Mouse (Mus musculus) large intestine, adult 2 months (tissue): ENCODE measurements around the gene Hfe2. TPM values are rescaled to one million over a fixed set of nuclear protein-coding genes. Genes with fewer than 3 reads are reported as not detected.
"Not testable (repeated sequence)": the region's sequence is repeated elsewhere in the genome, so short reads cannot be mapped to it uniquely, and the experiment has no call there.

ENCODE experiments used
- DNase-seq: peaks from one replicate; pipeline ENCODE4 v3.0.0-alpha.2; 2012; ENCODE audit warnings: low read depth, low spot score
- WGBS: fragments of 180-500 bp; shearing (Covaris S2); methylation state at CpG from one replicate; pipeline ENCODE4 v1.1.7; 2018; 5-methylcytosine and 5-hydroxymethylcytosine counted together
- polyA plus RNA-seq: library from polyadenylated mRNA; depleted of rRNA; stranded (reverse); fragments of >200 nt; gene quantifications from 2 replicates; pipeline ENCODE4 v1.2.3, GENCODE M21; 2012

Hfe2 gene
- polyA plus RNA-seq, 1 experiment = 0.05 TPM

GRCm38 (mm10) chr3:96495490-96496210, 29.3 kb upstream of the Hfe2 start:
- 95% methylated on average over 1 of the region's 1 CpGs for WGBS
- DNase-seq = no peak

GRCm38 (mm10) chr3:96496216-96496615, 28.8 kb upstream of the Hfe2 start:
- no peak for DNase-seq
- 66% methylated on average over 7 of the region's 7 CpGs for WGBS

GRCm38 (mm10) chr3:96496620-96497275, 28.2 kb upstream of the Hfe2 start:
- 29% methylated on average over 14 of the region's 14 CpGs for WGBS
- DNase-seq = not testable (repeated sequence)

GRCm38 (mm10) chr3:96497451-96498028, 27.4 kb upstream of the Hfe2 start:
- no peak for DNase-seq
- WGBS = 3% methylated on average over 19 of the region's 19 CpGs

- no peak for DNase-seq
- 91% methylated on average over 4 of the region's 4 CpGs for WGBS
Observed at GRCm38 (mm10) chr3:96498476-96499245, 26.3 kb upstream of the Hfe2 start.

GRCm38 (mm10) chr3:96499481-96500288, 25.3 kb upstream of the Hfe2 start:
- DNase-seq = no peak
- under 1% methylated on average over 36 of the region's 36 CpGs for WGBS

- WGBS = under 1% methylated on average over 17 of the region's 17 CpGs
- no peak for DNase-seq
Observed at GRCm38 (mm10) chr3:96500289-96500621, 24.7 kb upstream of the Hfe2 start.

GRCm38 (mm10) chr3:96500691-96501265, 24.2 kb upstream of the Hfe2 start:
- no peak for DNase-seq

GRCm38 (mm10) chr3:96501391-96502115, 23.4 kb upstream of the Hfe2 start:
- under 1% methylated on average over 32 of the region's 32 CpGs for WGBS

More at GRCm38 (mm10) chr3:96500691-96501265, 24.2 kb upstream of the Hfe2 start:
- WGBS = 1% methylated on average over 19 of the region's 19 CpGs

GRCm38 (mm10) chr3:96502181-96503082, 22.5 kb upstream of the Hfe2 start:
- no peak for DNase-seq
- WGBS = under 1% methylated on average over 19 of the region's 19 CpGs

More at GRCm38 (mm10) chr3:96501391-96502115, 23.4 kb upstream of the Hfe2 start:
- peak; percentile 79 for DNase-seq

- under 1% methylated on average over 7 of the region's 7 CpGs for WGBS
- DNase-seq = peak; percentile 79
Observed at GRCm38 (mm10) chr3:96503083-96503450, 21.9 kb upstream of the Hfe2 start.

GRCm38 (mm10) chr3:96503946-96504345, 21.0 kb upstream of the Hfe2 start:
- WGBS = 60% methylated on average over 4 of the region's 4 CpGs
- no peak for DNase-seq

GRCm38 (mm10) chr3:96504931-96505330, 20.0 kb upstream of the Hfe2 start:
- no peak for DNase-seq
- WGBS = 92% methylated on average over 6 of the region's 6 CpGs

- WGBS = 86% methylated on average over 9 of the region's 9 CpGs
Observed at GRCm38 (mm10) chr3:96506396-96507047, 18.4 kb upstream of the Hfe2 start.

GRCm38 (mm10) chr3:96507966-96508365, 17.0 kb upstream of the Hfe2 start:
- DNase-seq = not testable (repeated sequence)
- 85% methylated on average over 8 of the region's 9 CpGs for WGBS

More at GRCm38 (mm10) chr3:96506396-96507047, 18.4 kb upstream of the Hfe2 start:
- DNase-seq = no peak

GRCm38 (mm10) chr3:96520171-96520570, 4.8 kb upstream of the Hfe2 start:
- 28% methylated on average over 5 of the region's 5 CpGs for WGBS

GRCm38 (mm10) chr3:96522149-96522548, 2.8 kb upstream of the Hfe2 start:
- no peak for DNase-seq
- WGBS = 55% methylated on average over 4 of the region's 4 CpGs

More at GRCm38 (mm10) chr3:96520171-96520570, 4.8 kb upstream of the Hfe2 start:
- DNase-seq = no peak
